Mouse (Mus musculus): ENCODE measurements around the gene Ascc3.

Gene Ascc3

GRCm38 (mm10) chr10:50592355-50593293 is at the start of gene Ascc3:
Gene Ascc3, plus strand, starts transcription at chr10:50592669.
- CTCF ChIA-PET = interaction anchor here (0.6 kb wide), 1 partner anchor 18 kb away, joined by 3 read pairs; no protein-coding TSS in a partner anchor

GRCm38 (mm10) chr10:50584721-50585120 is 7.7 kb upstream of the Ascc3 start:
- CTCF ChIA-PET = no interaction called here

GRCm38 (mm10) chr10:50586556-50586955 is 5.9 kb upstream of the Ascc3 start:
- CTCF ChIA-PET = no interaction called here

GRCm38 (mm10) chr10:50593371-50593770 is 902 bp downstream of the Ascc3 start:
- CTCF ChIA-PET = no interaction called here

GRCm38 (mm10) chr10:50595340-50595739 is 2.9 kb downstream of the Ascc3 start:
- CTCF ChIA-PET = no interaction called here

- CTCF ChIA-PET = no interaction called here
Observed at GRCm38 (mm10) chr10:50604919-50605318, 12.4 kb downstream of the Ascc3 start.

- CTCF ChIA-PET = no interaction called here
Observed at GRCm38 (mm10) chr10:50613840-50614239, 21.4 kb downstream of the Ascc3 start.

- CTCF ChIA-PET = interaction anchor here (0.5 kb wide), 1 partner anchor 23 kb away, joined by 3 read pairs; no protein-coding TSS in a partner anchor
Observed at GRCm38 (mm10) chr10:50625874-50626273, 33.4 kb downstream of the Ascc3 start.

GRCm38 (mm10) chr10:50639607-50640006 is 47.1 kb downstream of the Ascc3 start:
- CTCF ChIA-PET = no interaction called here

GRCm38 (mm10) chr10:50650612-50651011 is 58.1 kb downstream of the Ascc3 start:
- CTCF ChIA-PET = no interaction called here

GRCm38 (mm10) chr10:50653551-50653950 is 61.1 kb downstream of the Ascc3 start:
- CTCF ChIA-PET = no interaction called here

GRCm38 (mm10) chr10:50657352-50657751 is 64.9 kb downstream of the Ascc3 start:
- CTCF ChIA-PET = no interaction called here

GRCm38 (mm10) chr10:50671517-50671916 is 79.0 kb downstream of the Ascc3 start:
- CTCF ChIA-PET = no interaction called here

- CTCF ChIA-PET = no interaction called here
Observed at GRCm38 (mm10) chr10:50690324-50690723, 97.9 kb downstream of the Ascc3 start.

GRCm38 (mm10) chr10:50698836-50699433 is 106.5 kb downstream of the Ascc3 start:
- CTCF ChIA-PET = interaction anchor here (0.6 to 0.8 kb wide), 2 partner anchors 10 to 55 kb away, joined by 4 read pairs; no protein-coding TSS in a partner anchor

GRCm38 (mm10) chr10:50701736-50702135 is 109.3 kb downstream of the Ascc3 start:
- CTCF ChIA-PET = no interaction called here

GRCm38 (mm10) chr10:50702361-50702760 is 109.9 kb downstream of the Ascc3 start:
- CTCF ChIA-PET = no interaction called here

- CTCF ChIA-PET = no interaction called here
Observed at GRCm38 (mm10) chr10:50704202-50704601, 111.7 kb downstream of the Ascc3 start.

GRCm38 (mm10) chr10:50704898-50705297 is 112.4 kb downstream of the Ascc3 start:
- CTCF ChIA-PET = no interaction called here

GRCm38 (mm10) chr10:50711286-50711685 is 118.8 kb downstream of the Ascc3 start:
- CTCF ChIA-PET = no interaction called here

- CTCF ChIA-PET = no interaction called here
Observed at GRCm38 (mm10) chr10:50711765-50712164, 119.3 kb downstream of the Ascc3 start.

- CTCF ChIA-PET = interaction anchor here (1.1 kb wide), 1 partner anchor 32 kb away, joined by 3 read pairs; no protein-coding TSS in a partner anchor
Observed at GRCm38 (mm10) chr10:50733459-50733858, 141.0 kb downstream of the Ascc3 start.

GRCm38 (mm10) chr10:50762069-50762468 is 169.6 kb downstream of the Ascc3 start:
- CTCF ChIA-PET = no interaction called here

Data from spleen, embryonic (tissue).